Mouse (Mus musculus): Measurements from ENCODE around the gene Gm6525. TPM values are rescaled to one million over a fixed set of nuclear protein-coding genes. Genes with fewer than 3 reads are reported as not detected.

Gene Gm6525
- polyA plus RNA-seq, 1 experiment from 2014 or later: 1.2 TPM

DNA sequence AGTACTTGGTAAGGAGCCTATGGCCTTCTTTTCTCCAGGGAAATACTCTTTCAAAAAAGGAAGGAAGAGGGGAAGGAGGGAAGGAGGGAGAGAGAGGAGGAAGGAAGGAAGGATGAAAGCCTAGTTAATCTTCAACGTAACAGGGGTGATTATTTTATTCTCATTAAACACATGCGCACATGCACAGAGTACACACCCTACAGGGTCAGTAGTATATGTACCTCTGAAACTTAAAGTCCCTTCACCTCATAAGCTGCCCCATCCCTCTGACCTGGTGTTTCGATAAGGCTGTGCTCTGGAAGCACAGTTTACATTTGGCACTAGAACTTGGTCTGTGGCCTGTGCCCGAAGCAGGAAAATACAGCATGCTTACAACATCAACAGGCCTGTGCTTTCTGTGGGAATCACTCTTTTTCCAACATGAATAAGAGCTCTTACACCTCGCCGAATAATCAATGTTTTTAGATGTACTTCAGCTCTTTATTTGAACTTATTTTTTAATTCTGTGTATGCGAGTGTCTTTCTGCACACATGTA, 37.5 kb downstream of the Gm6525 start:
- no peak for TF ChIP-seq CTCF (IDR thresholded peaks at IDR 0.05; ENCODE audit: low read depth)
- WGBS: 76% methylated on average over 7 of the region's 7 CpGs
- DNase-seq (no peak), ATAC-seq (ENCODE audit: insufficient read depth) (no peak)
- no peak overlapping the region for H3K9ac ChIP-seq
- H3K36me3 ChIP-seq (ENCODE audit: insufficient read depth): no peaks in the 10 kb centered on the region
- H3K9me3 ChIP-seq (ENCODE audit: low read depth, low read length): no peaks in the 10 kb centered on the region
- H3K27me3 ChIP-seq (ENCODE audit: insufficient read depth, low read length): no peaks in the 10 kb centered on the region
- H3K4me3 ChIP-seq (ENCODE audit: low read depth, low read length): no peak overlapping the region
- H3K27ac ChIP-seq (ENCODE audit: low read depth): no peak overlapping the region
- no peaks in the 10 kb centered on the region for H3K4me1 ChIP-seq (ENCODE audit: insufficient read depth)
- H3K4me2 ChIP-seq: no peak overlapping the region

DNA sequence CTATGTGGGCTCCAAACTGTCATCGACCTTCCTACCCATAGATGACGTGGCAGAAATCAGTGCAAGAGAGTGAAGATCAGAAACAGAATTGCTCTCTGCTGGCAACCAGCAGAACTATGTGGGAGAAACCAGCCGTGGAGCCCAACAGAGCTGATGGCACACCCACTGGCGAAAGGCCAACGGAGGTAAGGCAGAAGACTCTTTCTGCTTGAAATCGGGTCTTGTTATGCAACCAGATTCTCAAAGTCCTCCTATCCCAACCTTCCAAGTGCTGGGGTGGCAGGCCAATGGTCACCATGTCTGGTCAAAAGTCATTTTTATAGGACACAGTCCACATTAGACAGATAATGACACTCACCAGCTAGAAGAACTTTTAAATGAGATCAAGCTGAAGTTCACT, 40.6 kb downstream of the Gm6525 start:
- H3K27me3 ChIP-seq (ENCODE audit: insufficient read depth, low read length): no peaks in the 10 kb centered on the region
- H3K9ac ChIP-seq: no peak overlapping the region
- no peak overlapping the region for H3K4me2 ChIP-seq
- no peak overlapping the region for H3K4me3 ChIP-seq (ENCODE audit: low read depth, low read length)
- no peaks in the 10 kb centered on the region for H3K36me3 ChIP-seq (ENCODE audit: insufficient read depth)
- TF ChIP-seq CTCF (IDR thresholded peaks at IDR 0.05; ENCODE audit: low read depth): no peak
- no peak for DNase-seq
- H3K27ac ChIP-seq (ENCODE audit: low read depth): no peak overlapping the region
- 82% methylated on average over 6 of the region's 6 CpGs for WGBS
- H3K4me1 ChIP-seq (ENCODE audit: insufficient read depth): no peaks in the 10 kb centered on the region; the same call in none of the 2 replicates
- no peaks in the 10 kb centered on the region for H3K9me3 ChIP-seq (ENCODE audit: low read depth, low read length)
- no peak for ATAC-seq (ENCODE audit: insufficient read depth)

DNA sequence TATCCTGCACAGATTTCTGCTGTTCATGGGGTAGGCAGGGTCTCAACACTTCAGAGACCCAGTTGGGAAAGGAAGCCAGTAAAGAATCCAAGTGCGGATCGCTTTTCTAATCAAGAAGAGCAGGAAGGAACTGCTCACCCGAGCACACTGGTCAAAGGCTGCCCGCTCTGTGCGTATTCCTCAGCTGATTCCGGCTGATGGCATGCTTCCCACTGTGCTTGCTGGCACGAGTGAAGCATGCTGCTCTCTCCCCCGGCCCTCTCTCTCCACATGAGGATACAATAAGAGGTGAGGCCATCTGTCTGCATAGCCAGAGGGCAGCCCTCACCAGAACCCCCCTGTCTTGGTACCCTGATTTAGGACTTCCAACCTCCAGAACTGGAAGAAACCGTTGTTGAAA, 41.3 kb downstream of the Gm6525 start:
- no peak for ATAC-seq (ENCODE audit: insufficient read depth)
- Histone ChIP-seq H3K27ac (ENCODE audit: low read depth) (no peak overlapping the region), H3K4me2 (no peak overlapping the region), H3K36me3 (ENCODE audit: insufficient read depth) (no peaks in the 10 kb centered on the region), H3K4me3 (ENCODE audit: low read depth, low read length) (no peak overlapping the region), H3K4me1 (ENCODE audit: insufficient read depth) (peaks cover 5% of the 10 kb centered on the region), H3K9ac (no peak overlapping the region), H3K27me3 (ENCODE audit: insufficient read depth, low read length) (no peaks in the 10 kb centered on the region), H3K9me3 (ENCODE audit: low read depth, low read length) (no peaks in the 10 kb centered on the region)
- no peak for DNase-seq
- 74% methylated on average over 9 of the region's 9 CpGs for WGBS
- TF ChIP-seq CTCF (IDR thresholded peaks at IDR 0.05; ENCODE audit: low read depth): no peak

DNA sequence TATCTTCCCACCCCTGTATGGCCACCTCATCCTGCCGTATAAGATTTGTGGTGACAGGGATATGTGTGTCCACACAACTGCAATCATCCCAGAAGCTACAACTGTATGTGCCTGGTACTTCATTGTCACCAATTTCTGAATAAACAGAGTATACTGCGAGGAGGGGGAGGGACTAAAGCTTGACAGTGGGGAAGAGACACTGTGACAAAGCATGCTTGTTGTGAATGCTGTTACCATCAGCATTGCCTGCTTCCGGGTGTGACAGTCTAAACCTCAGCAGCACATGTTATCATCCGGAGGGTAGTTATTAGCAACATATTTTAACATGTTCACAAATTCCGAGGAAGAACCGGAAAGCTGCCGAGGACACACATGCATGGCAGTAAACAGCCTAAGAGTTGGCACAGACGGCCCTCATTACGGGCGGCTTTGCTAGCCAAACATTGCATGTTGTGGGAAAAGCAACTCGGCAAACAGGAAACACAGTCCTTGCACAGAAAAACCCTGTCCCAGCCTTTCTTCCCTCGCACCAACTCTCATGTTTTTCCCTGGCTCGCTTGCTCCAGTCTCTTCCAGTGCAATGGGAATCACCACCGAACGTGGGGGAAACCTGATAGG, 41.9 kb downstream of the Gm6525 start:
- peaks cover 5% of the 10 kb centered on the region for H3K4me1 ChIP-seq (ENCODE audit: insufficient read depth)

DNA sequence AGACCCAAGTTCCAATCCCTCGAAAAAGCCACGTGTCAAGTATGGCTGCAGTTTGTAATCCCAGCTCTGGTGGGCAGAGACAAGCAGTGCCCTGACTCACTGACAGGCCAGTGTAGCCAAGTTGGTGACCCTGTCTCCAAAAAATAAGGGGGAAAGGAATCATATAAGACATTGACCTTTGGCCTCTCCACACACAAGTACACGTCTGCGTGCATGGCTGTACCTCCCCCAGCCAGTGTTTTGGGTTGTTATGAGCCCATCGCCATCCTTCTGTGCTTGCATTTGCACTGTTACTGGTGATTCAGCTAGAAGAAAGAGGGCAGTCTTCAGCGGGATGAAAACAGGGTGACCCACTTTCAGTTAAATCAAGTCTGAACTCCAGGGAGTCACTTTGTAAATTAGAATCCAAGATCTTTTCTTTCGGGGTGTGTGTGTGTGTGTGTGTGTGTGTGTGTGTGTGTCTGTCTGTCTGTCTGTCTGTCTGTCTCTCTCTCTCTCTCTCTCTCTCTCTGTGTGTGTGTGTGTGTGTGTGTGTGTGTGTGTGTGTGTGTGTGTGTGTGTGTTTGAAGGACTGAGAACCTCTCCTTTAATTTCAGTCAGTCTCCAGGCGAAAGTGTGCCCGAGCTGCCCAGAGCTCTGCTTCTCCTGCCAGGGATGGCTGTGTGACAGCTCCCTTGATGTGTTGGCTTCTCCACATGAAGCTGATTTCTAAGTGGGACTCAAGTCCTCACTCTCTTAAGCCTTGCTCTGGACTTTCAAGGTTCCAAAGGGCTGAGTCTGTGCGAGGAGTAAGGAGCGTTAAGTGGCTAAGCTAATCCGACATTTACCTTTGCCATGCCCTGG, 43.4 kb downstream of the Gm6525 start:
- Histone ChIP-seq H3K4me2 (no peak overlapping the region), H3K27ac (ENCODE audit: low read depth) (no peak overlapping the region), H3K9me3 (ENCODE audit: low read depth, low read length) (no peaks in the 10 kb centered on the region), H3K4me3 (ENCODE audit: low read depth, low read length) (no peak overlapping the region), H3K36me3 (ENCODE audit: insufficient read depth) (no peaks in the 10 kb centered on the region), H3K27me3 (ENCODE audit: insufficient read depth, low read length) (no peaks in the 10 kb centered on the region), H3K4me1 (ENCODE audit: insufficient read depth) (peaks cover 5% of the 10 kb centered on the region), H3K9ac (no peak overlapping the region)
- DNase-seq (no peak), ATAC-seq (ENCODE audit: insufficient read depth) (no peak)
- TF ChIP-seq CTCF (IDR thresholded peaks at IDR 0.05; ENCODE audit: low read depth): no peak
- WGBS: 57% methylated on average over 12 of the region's 12 CpGs

More for the DNA sequence above, 41.9 kb downstream of the Gm6525 start:
- WGBS: 78% methylated on average over 15 of the region's 15 CpGs
- Histone ChIP-seq H3K27ac (ENCODE audit: low read depth) (no peak overlapping the region), H3K4me3 (ENCODE audit: low read depth, low read length) (no peak overlapping the region), H3K27me3 (ENCODE audit: insufficient read depth, low read length) (no peaks in the 10 kb centered on the region), H3K4me2 (no peak overlapping the region), H3K36me3 (ENCODE audit: insufficient read depth) (no peaks in the 10 kb centered on the region), H3K9me3 (ENCODE audit: low read depth, low read length) (no peaks in the 10 kb centered on the region), H3K9ac (no peak overlapping the region)
- TF ChIP-seq CTCF (IDR thresholded peaks at IDR 0.05; ENCODE audit: low read depth): no peak
- ATAC-seq (ENCODE audit: insufficient read depth): no peak
- no peak for DNase-seq

DNA sequence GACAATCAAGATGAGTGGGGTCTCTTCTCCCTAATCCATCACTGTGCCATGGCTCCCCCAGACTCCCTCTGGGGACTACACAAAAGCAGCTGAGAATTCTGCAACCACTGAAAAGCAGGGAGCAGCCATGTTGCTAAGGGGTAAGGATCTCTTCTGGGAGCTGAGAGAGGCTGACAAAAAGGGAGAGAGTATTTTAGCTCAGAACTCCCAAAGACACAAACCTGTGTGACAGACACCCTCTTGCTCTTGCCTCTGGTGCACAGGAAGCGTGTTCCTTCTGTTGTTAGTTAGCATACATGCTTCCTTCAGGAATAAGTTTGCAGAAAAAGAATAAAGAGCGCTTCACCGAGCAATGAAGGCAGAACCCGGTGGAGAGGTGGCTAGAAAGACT, 44.1 kb downstream of the Gm6525 start:
- whole genome bisulfite sequencing: 56% methylated on average over 4 of the region's 4 CpGs
- H3K27me3 ChIP-seq (ENCODE audit: insufficient read depth, low read length): no peaks in the 10 kb centered on the region
- H3K9me3 ChIP-seq (ENCODE audit: low read depth, low read length): no peaks in the 10 kb centered on the region
- TF ChIP-seq CTCF (IDR thresholded peaks at IDR 0.05; ENCODE audit: low read depth): no peak
- no peak for DNase-seq
- no peak overlapping the region for H3K4me2 ChIP-seq
- H3K4me3 ChIP-seq (ENCODE audit: low read depth, low read length): no peak overlapping the region
- no peak overlapping the region for H3K9ac ChIP-seq
- no peaks in the 10 kb centered on the region for H3K36me3 ChIP-seq (ENCODE audit: insufficient read depth)
- ATAC-seq (ENCODE audit: insufficient read depth): no peak
- peaks cover 5% of the 10 kb centered on the region for H3K4me1 ChIP-seq (ENCODE audit: insufficient read depth)
- H3K27ac ChIP-seq (ENCODE audit: low read depth): no peak overlapping the region

DNA sequence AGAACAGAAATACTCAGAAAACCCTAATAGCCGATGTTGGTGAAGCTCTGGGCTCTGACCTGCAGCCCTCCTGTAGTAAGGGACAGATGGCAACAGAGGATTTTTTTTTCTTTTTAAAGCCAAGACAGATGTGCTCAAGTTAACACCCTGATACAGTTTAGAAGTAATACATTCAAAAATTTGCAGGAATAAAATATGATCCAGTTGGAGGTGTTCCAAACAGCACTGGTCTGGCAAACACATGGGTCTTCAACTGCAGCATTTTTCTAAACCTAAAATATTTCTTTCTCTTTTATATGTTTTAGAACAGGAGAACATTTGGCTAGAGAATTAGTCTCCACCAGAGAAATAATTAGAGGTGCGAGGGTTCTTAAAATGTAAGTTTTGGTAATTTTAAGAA, 44.6 kb downstream of the Gm6525 start:
- Histone ChIP-seq H3K27me3 (ENCODE audit: insufficient read depth, low read length) (no peaks in the 10 kb centered on the region), H3K36me3 (ENCODE audit: insufficient read depth) (no peaks in the 10 kb centered on the region), H3K9me3 (ENCODE audit: low read depth, low read length) (no peaks in the 10 kb centered on the region), H3K4me1 (ENCODE audit: insufficient read depth) (peaks cover 5% of the 10 kb centered on the region), H3K4me2 (no peak overlapping the region), H3K27ac (ENCODE audit: low read depth) (no peak overlapping the region), H3K9ac (no peak overlapping the region), H3K4me3 (ENCODE audit: low read depth, low read length) (no peak overlapping the region)
- TF ChIP-seq CTCF (IDR thresholded peaks at IDR 0.05; ENCODE audit: low read depth): no peak
- DNase-seq (no peak), ATAC-seq (ENCODE audit: insufficient read depth) (no peak)
- WGBS: 59% methylated on average over 2 of the region's 2 CpGs

Data from lung, embryonic 14.5 days (tissue).